Mouse (Mus musculus): ENCODE results near the gene Spz1. TPM values are rescaled to one million over a fixed set of nuclear protein-coding genes. Genes with fewer than 3 reads are reported as not detected.
A peak's percentile ranks its signal among the peaks of the same experiment; 100 is the strongest.

Gene Spz1
- polyA plus RNA-seq, 1 experiment from 2014 or later: not detected

GRCm38 (mm10) chr13:92595424-92595823 lies 19.5 kb upstream of the Spz1 start:
- H3K27me3 ChIP-seq (replicated peaks; ENCODE audit: control insufficient read depth, insufficient read depth, low read length): no peaks in the 10 kb centered on the region
- ATAC-seq: no peak
- H3K9me3 ChIP-seq (ENCODE audit: control insufficient read depth, low read length): no peaks in the 10 kb centered on the region
- WGBS: 55% methylated on average over 3 of the region's 3 CpGs
- H3K4me3 ChIP-seq (ENCODE audit: low read length): no peak overlapping the region
- H3K27ac ChIP-seq (ENCODE audit: low read length): no peak overlapping the region
- no peak overlapping the region for H3K9ac ChIP-seq (ENCODE audit: low read depth, low read length)
- peaks cover 21% of the 10 kb centered on the region for H3K4me1 ChIP-seq (ENCODE audit: control insufficient read depth, insufficient read depth, low read length)
- H3K36me3 ChIP-seq (ENCODE audit: control insufficient read depth, insufficient read depth, low read length): no peaks in the 10 kb centered on the region
- no peak overlapping the region for H3K4me2 ChIP-seq (ENCODE audit: low read depth, low read length)

- no peak overlapping the region for H3K4me3 ChIP-seq (ENCODE audit: low read length)
- no peak overlapping the region for H3K9ac ChIP-seq (ENCODE audit: low read depth, low read length)
- H3K27ac ChIP-seq (ENCODE audit: low read length): 0 out of 2 replicates have a peak overlapping the region, but pooled peaks have one; percentile 26
- no peak overlapping the region for H3K4me2 ChIP-seq (ENCODE audit: low read depth, low read length)
- H3K9me3 ChIP-seq (ENCODE audit: control insufficient read depth, low read length): no peaks in the 10 kb centered on the region
- no peak for ATAC-seq
- H3K4me1 ChIP-seq (ENCODE audit: control insufficient read depth, insufficient read depth, low read length): peaks cover 21% of the 10 kb centered on the region
- WGBS: 77% methylated on average over 3 of the region's 3 CpGs
- H3K27me3 ChIP-seq (replicated peaks; ENCODE audit: control insufficient read depth, insufficient read depth, low read length): no peaks in the 10 kb centered on the region
- no peaks in the 10 kb centered on the region for H3K36me3 ChIP-seq (ENCODE audit: control insufficient read depth, insufficient read depth, low read length)
These were observed 18.9 kb upstream of the Spz1 start for GRCm38 (mm10) chr13:92594907-92595306.

DNA sequence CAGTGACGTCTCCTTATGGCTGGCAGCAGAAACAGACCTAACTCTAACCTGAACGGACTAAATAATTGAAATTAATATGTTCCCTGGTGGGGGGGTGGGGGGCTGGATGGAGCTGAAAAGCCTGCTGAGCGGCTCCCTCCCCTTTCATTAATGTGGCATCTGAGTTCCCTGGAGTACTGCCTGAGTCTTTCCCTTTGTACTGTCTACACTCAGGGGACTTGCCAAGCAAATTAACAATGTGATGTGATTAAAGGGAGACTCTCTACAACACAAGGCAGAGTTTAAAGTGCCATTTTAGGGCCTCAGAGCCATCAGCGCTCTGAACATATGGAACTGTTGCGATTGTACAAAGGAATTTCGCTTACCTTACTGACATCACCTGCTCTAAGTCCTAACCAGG lies 18.5 kb upstream of the Spz1 start:
- WGBS: 46% methylated on average over 6 of the region's 6 CpGs
- Histone ChIP-seq H3K4me1 (ENCODE audit: control insufficient read depth, insufficient read depth, low read length) (peaks cover 21% of the 10 kb centered on the region), H3K4me2 (ENCODE audit: low read depth, low read length) (no peak overlapping the region), H3K9ac (ENCODE audit: low read depth, low read length) (no peak overlapping the region), H3K4me3 (ENCODE audit: low read length) (no peak overlapping the region), H3K36me3 (ENCODE audit: control insufficient read depth, insufficient read depth, low read length) (no peaks in the 10 kb centered on the region), H3K9me3 (ENCODE audit: control insufficient read depth, low read length) (no peaks in the 10 kb centered on the region), H3K27me3 (replicated peaks; ENCODE audit: control insufficient read depth, insufficient read depth, low read length) (no peaks in the 10 kb centered on the region), H3K27ac (ENCODE audit: low read length) (peak overlapping the region; percentile 26)
- no peak for ATAC-seq

DNA sequence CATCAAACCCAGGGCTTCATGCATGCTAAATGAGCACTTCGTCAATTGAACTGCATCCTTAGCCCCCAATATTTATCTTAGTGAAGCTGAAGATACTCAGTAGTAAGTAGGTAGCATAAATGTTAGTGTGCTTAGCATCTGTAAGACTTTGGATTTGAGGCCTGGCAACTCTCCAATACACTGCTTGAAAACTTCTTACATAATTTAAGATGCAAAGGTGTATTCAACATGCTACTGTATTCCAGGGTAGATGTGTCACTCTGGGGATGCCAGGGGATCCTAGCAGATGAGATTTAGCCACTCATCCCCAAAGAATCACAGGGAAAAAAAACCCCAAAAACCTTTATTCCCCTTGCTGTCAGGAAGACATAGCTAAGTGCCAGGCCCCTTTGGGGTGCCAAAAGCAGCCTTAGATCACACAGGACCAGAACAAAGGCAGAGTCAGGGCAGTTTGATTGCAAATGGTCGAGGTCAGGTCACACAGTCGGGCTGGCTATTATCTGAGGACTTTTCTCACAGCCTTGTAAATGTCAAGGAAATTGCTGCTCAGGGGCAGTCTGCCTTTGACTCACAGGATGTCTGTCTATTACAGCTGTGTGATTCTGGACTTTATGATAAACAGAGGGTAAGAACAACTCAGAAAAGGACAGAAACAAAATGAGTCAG lies 17.9 kb upstream of the Spz1 start:
- 20% methylated on average over 3 of the region's 3 CpGs for WGBS
- Histone ChIP-seq H3K27me3 (replicated peaks; ENCODE audit: control insufficient read depth, insufficient read depth, low read length) (no peaks in the 10 kb centered on the region), H3K36me3 (ENCODE audit: control insufficient read depth, insufficient read depth, low read length) (no peaks in the 10 kb centered on the region), H3K4me2 (ENCODE audit: low read depth, low read length) (no peak overlapping the region), H3K27ac (ENCODE audit: low read length) (peak overlapping the region; percentile 74), H3K4me3 (ENCODE audit: low read length) (no peak overlapping the region), H3K9ac (ENCODE audit: low read depth, low read length) (no peak overlapping the region), H3K9me3 (ENCODE audit: control insufficient read depth, low read length) (no peaks in the 10 kb centered on the region), H3K4me1 (ENCODE audit: control insufficient read depth, insufficient read depth, low read length) (peaks cover 27% of the 10 kb centered on the region)
- ATAC-seq: no peak

GRCm38 (mm10) chr13:92592786-92593635 lies 17.0 kb upstream of the Spz1 start:
- H3K4me2 ChIP-seq (ENCODE audit: low read depth, low read length): 0 out of 2 replicates have a peak overlapping the region, but pooled peaks have one; percentile 23
- H3K9me3 ChIP-seq (ENCODE audit: control insufficient read depth, low read length): no peaks in the 10 kb centered on the region
- H3K4me1 ChIP-seq (ENCODE audit: control insufficient read depth, insufficient read depth, low read length): peaks cover 32% of the 10 kb centered on the region
- H3K27me3 ChIP-seq (replicated peaks; ENCODE audit: control insufficient read depth, insufficient read depth, low read length): no peaks in the 10 kb centered on the region
- 0 out of 2 replicates have a peak overlapping the region, but pooled peaks have one; percentile 32 for H3K9ac ChIP-seq (ENCODE audit: low read depth, low read length)
- peak overlapping the region; percentile 81 for H3K27ac ChIP-seq (ENCODE audit: low read length)
- WGBS: 20% methylated on average over 12 of the region's 12 CpGs
- peak; percentile 88 for ATAC-seq
- no peak overlapping the region for H3K4me3 ChIP-seq (ENCODE audit: low read length)
- no peaks in the 10 kb centered on the region for H3K36me3 ChIP-seq (ENCODE audit: control insufficient read depth, insufficient read depth, low read length)

DNA sequence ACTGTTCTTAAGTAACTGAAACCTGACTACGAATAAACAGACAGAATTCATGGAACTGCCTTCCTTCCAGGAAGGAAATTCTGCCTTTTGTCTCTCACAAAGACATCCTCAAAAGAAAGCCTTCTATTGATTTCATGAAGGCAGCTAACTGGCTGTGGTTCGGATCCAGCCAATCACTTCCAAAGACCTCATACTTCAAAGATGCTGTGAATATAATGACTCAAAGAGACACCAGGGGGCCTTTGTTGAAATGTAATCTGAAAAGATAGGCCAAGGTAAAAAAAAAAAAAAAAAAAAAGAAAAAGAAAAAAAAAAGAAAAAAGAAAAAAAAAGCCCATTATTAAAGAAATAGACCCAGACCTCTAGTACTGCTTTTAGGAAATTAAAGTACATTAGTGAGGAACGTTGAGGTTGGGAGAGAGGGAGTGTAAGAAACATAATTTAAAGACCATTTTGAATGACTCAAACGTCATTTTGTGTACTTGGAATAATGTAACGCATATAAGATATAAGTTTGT lies 16.4 kb upstream of the Spz1 start:
- WGBS: 57% methylated on average over 5 of the region's 5 CpGs
- Histone ChIP-seq H3K36me3 (ENCODE audit: control insufficient read depth, insufficient read depth, low read length) (no peaks in the 10 kb centered on the region), H3K27ac (ENCODE audit: low read length) (peak overlapping the region; percentile 81), H3K9ac (ENCODE audit: low read depth, low read length) (0 out of 2 replicates have a peak overlapping the region, but pooled peaks have one; percentile 32), H3K4me1 (ENCODE audit: control insufficient read depth, insufficient read depth, low read length) (peaks cover 33% of the 10 kb centered on the region), H3K27me3 (replicated peaks; ENCODE audit: control insufficient read depth, insufficient read depth, low read length) (no peaks in the 10 kb centered on the region), H3K4me3 (ENCODE audit: low read length) (no peak overlapping the region), H3K4me2 (ENCODE audit: low read depth, low read length) (no peak overlapping the region), H3K9me3 (ENCODE audit: control insufficient read depth, low read length) (no peaks in the 10 kb centered on the region)
- ATAC-seq: no peak

GRCm38 (mm10) chr13:92591225-92591624 lies 15.3 kb upstream of the Spz1 start:
- Histone ChIP-seq H3K36me3 (ENCODE audit: control insufficient read depth, insufficient read depth, low read length) (no peaks in the 10 kb centered on the region), H3K4me3 (ENCODE audit: low read length) (no peak overlapping the region), H3K9me3 (ENCODE audit: control insufficient read depth, low read length) (no peaks in the 10 kb centered on the region), H3K9ac (ENCODE audit: low read depth, low read length) (no peak overlapping the region), H3K4me2 (ENCODE audit: low read depth, low read length) (no peak overlapping the region), H3K27me3 (replicated peaks; ENCODE audit: control insufficient read depth, insufficient read depth, low read length) (no peaks in the 10 kb centered on the region), H3K4me1 (ENCODE audit: control insufficient read depth, insufficient read depth, low read length) (peaks cover 33% of the 10 kb centered on the region), H3K27ac (ENCODE audit: low read length) (no peak overlapping the region)
- 48% methylated on average over 3 of the region's 3 CpGs for WGBS
- ATAC-seq: no peak

DNA sequence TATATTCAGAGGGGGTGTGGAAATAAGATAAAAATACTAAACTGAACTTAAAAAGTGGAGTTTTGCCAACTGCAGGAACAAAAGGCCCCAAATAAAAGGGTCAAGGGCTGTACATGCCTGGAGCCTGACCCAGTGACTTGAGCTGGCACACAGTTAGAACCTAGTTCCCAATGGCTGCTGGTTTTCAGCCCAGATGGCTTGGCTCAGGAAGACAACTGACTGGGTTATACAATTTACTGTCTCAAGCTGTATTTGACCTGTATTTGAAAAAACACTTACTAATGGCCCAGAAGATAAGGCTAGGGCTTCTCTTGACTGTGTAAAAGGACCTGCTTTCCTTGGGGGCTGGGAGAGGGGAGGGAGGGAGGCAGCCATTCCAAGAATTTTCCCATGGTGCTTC lies 13.3 kb upstream of the Spz1 start:
- Histone ChIP-seq H3K27ac (ENCODE audit: low read length) (0 out of 2 replicates have a peak overlapping the region, but pooled peaks have one; percentile 23), H3K27me3 (replicated peaks; ENCODE audit: control insufficient read depth, insufficient read depth, low read length) (no peaks in the 10 kb centered on the region), H3K4me2 (ENCODE audit: low read depth, low read length) (no peak overlapping the region), H3K9ac (ENCODE audit: low read depth, low read length) (no peak overlapping the region), H3K36me3 (ENCODE audit: control insufficient read depth, insufficient read depth, low read length) (no peaks in the 10 kb centered on the region), H3K4me1 (ENCODE audit: control insufficient read depth, insufficient read depth, low read length) (peaks cover 30% of the 10 kb centered on the region), H3K4me3 (ENCODE audit: low read length) (no peak overlapping the region), H3K9me3 (ENCODE audit: control insufficient read depth, low read length) (no peaks in the 10 kb centered on the region)
- ATAC-seq: no peak

DNA sequence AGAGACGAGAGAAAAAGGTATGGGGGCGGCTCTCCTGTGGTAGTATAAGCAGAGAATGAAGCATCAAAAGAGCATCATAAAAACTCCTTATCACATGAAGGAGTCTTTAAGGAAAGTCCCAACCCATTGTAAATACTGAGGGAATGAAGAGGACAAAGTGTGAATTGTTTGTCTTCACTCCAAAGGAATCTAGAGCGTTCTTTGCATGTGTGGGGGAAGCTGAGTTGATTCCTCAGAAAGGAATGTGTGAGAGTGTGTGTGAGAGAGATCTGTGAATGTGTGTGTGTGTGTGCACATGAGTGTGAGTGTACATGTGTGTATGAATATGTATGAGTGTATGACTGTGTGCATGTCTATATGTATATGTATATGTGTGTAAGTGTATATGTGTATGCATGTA lies 12.7 kb upstream of the Spz1 start:
- Histone ChIP-seq H3K4me1 (ENCODE audit: control insufficient read depth, insufficient read depth, low read length) (peaks cover 26% of the 10 kb centered on the region), H3K27me3 (replicated peaks; ENCODE audit: control insufficient read depth, insufficient read depth, low read length) (no peaks in the 10 kb centered on the region), H3K4me3 (ENCODE audit: low read length) (no peak overlapping the region), H3K27ac (ENCODE audit: low read length) (no peak overlapping the region), H3K9me3 (ENCODE audit: control insufficient read depth, low read length) (no peaks in the 10 kb centered on the region), H3K9ac (ENCODE audit: low read depth, low read length) (no peak overlapping the region), H3K36me3 (ENCODE audit: control insufficient read depth, insufficient read depth, low read length) (no peaks in the 10 kb centered on the region), H3K4me2 (ENCODE audit: low read depth, low read length) (no peak overlapping the region)
- 29% methylated on average over 3 of the region's 3 CpGs for WGBS
- ATAC-seq: peak; percentile 38

Data from intestine, embryonic 16.5 days (tissue).